Mouse (Mus musculus): Measurements from ENCODE around the gene Txlnb.
A peak's percentile ranks its signal among the peaks of the same experiment; 100 is the strongest.

GRCm38 (mm10) chr10:17869822-17870662 lies 74.0 kb downstream of the Txlnb start:
- TF ChIP-seq CTCF (IDR thresholded peaks at IDR 0.05; ENCODE audit: control insufficient read depth, insufficient read depth, low read length) (peak; percentile 78), POLR2A (IDR thresholded peaks at IDR 0.05; ENCODE audit: borderline replicate concordance, control insufficient read depth, low read depth, low read length) (no peak)
